Mouse (Mus musculus): Measurements from ENCODE around the gene Mrpl12.

GRCm38 (mm10) chr11:120515611-120516010, 31.2 kb downstream of the Mrpl12 start:
- peak; percentile 85 for TF ChIP-seq CTCF (IDR thresholded peaks at IDR 0.05; ENCODE audit: low read depth, low read length)
- TF ChIP-seq GATA2 (IDR thresholded peaks at IDR 0.05; ENCODE audit: borderline replicate concordance, low read depth, low read length) = no peak
- TF ChIP-seq GATA1 (IDR thresholded peaks at IDR 0.05; ENCODE audit: borderline replicate concordance, low read length) = no peak

Data from G1E (cell line).